Mouse (Mus musculus): ENCODE results near the gene Aldh5a1.
A peak's percentile ranks its signal among the peaks of the same experiment; 100 is the strongest.

Aldh5a1 gene

GRCm38 (mm10) chr13:24866430-24867402 is 70.7 kb downstream of the Aldh5a1 start:
- DNase-seq (ENCODE audit: low spot score), result no peak

- DNase-seq (ENCODE audit: low spot score), result peak; percentile 79
Observed at GRCm38 (mm10) chr13:24862520-24862919, 74.9 kb downstream of the Aldh5a1 start.

- no peak for DNase-seq (ENCODE audit: low spot score)
Observed at GRCm38 (mm10) chr13:24862021-24862420, 75.4 kb downstream of the Aldh5a1 start.

- DNase-seq (ENCODE audit: low spot score), result no peak
Observed at GRCm38 (mm10) chr13:24861084-24861483, 76.4 kb downstream of the Aldh5a1 start.

GRCm38 (mm10) chr13:24859115-24859514 is 78.3 kb downstream of the Aldh5a1 start:
- DNase-seq (ENCODE audit: low spot score), result no peak

Measured in testis, postnatal 10 days (tissue).